Mouse (Mus musculus) midbrain, embryonic 11.5 days (tissue): ENCODE data around the gene Coro2a. TPM values are rescaled to one million over a fixed set of nuclear protein-coding genes. Genes with fewer than 3 reads are reported as not detected.
"Not testable (repeated sequence)": the region's sequence is repeated elsewhere in the genome, so short reads cannot be mapped to it uniquely, and the experiment has no call there.

Experiments used
- ATAC-seq: fragments of 200-750 bp; cut with Nextera tagmentation; 2 replicates; pipeline ENCODE4 v1.8.0; 2017; ENCODE audit warnings: moderate TSS enrichment, moderate library complexity; ENCODE audit not compliant: low FRiP score
- DNase-seq: peaks from one replicate; pipeline ENCODE4 v3.0.0; 2015; ENCODE audit warnings: low spot score; ENCODE audit errors: missing footprints
- H3K27ac ChIP-seq: fragments of 300-500 bp; sonication (generic); 2 replicates; pipeline ENCODE4 v1.5.1; 2014; ENCODE audit warnings: low read depth, low read length
- H3K27me3 ChIP-seq: fragments of 300-500 bp; sonication (generic); 2 replicates; pipeline ENCODE4 v1.6.1; 2014; ENCODE audit warnings: mild to moderate bottlenecking, low read length, moderate library complexity, mixed read lengths; ENCODE audit not compliant: control insufficient read depth, insufficient read depth
- H3K36me3 ChIP-seq: fragments of 300-500 bp; sonication (generic); 2 replicates; pipeline ENCODE4 v1.6.1; 2014; ENCODE audit warnings: mild to moderate bottlenecking, low read length, moderate library complexity, mixed read lengths; ENCODE audit not compliant: control insufficient read depth, insufficient read depth
- H3K4me1 ChIP-seq: fragments of 300-500 bp; sonication (generic); 2 replicates; pipeline ENCODE4 v1.6.1; 2014; ENCODE audit warnings: low read length; ENCODE audit not compliant: control insufficient read depth, insufficient read depth
- H3K4me2 ChIP-seq: fragments of 300-500 bp; sonication (generic); 2 replicates; pipeline ENCODE4 v1.6.1; 2014; ENCODE audit warnings: mild to moderate bottlenecking, moderate library complexity
- H3K4me3 ChIP-seq: fragments of 300-500 bp; sonication (generic); 2 replicates; pipeline ENCODE4 v1.5.1; 2014; ENCODE audit warnings: low read depth, low read length
- H3K9ac ChIP-seq: fragments of 300-500 bp; sonication (generic); 2 replicates; pipeline ENCODE4 v1.6.1; 2014; ENCODE audit warnings: low read length
- H3K9me3 ChIP-seq: fragments of 300-500 bp; sonication (generic); 2 replicates; pipeline ENCODE4 v1.6.1; 2016; ENCODE audit warnings: low read length; ENCODE audit not compliant: control insufficient read depth
- WGBS: fragments of 180-500 bp; shearing (Covaris S2); extraction: QIAGEN DNeasy Blood & Tissue Kit; methylation state at CpG from one replicate; pipeline ENCODE4 v1.1.7; 2014; 5-methylcytosine and 5-hydroxymethylcytosine counted together
- polyA plus RNA-seq: library from polyadenylated mRNA; unstranded; fragments of >200 nt; fragmentation: Nextera tagmentation; extraction: Ambion mirVana; gene quantifications from 2 replicates; pipeline ENCODE4 v1.2.1, GENCODE M21; 2014

Coro2a gene
- polyA plus RNA-seq, 1 experiment from 2014 or later: 2.2 TPM

- H3K4me3 ChIP-seq, H3K4me1 ChIP-seq, H3K27ac ChIP-seq, H3K9ac ChIP-seq, H3K36me3 ChIP-seq, H3K9me3 ChIP-seq, H3K27me3 ChIP-seq, H3K4me2 ChIP-seq, ATAC-seq, DNase-seq: not testable (repeated sequence)
- 93% methylated on average over 2 of the region's 6 CpGs for WGBS
These were observed 17.9 kb downstream of the Coro2a start for GRCm38 (mm10) chr4:46584084-46584483.

DNA sequence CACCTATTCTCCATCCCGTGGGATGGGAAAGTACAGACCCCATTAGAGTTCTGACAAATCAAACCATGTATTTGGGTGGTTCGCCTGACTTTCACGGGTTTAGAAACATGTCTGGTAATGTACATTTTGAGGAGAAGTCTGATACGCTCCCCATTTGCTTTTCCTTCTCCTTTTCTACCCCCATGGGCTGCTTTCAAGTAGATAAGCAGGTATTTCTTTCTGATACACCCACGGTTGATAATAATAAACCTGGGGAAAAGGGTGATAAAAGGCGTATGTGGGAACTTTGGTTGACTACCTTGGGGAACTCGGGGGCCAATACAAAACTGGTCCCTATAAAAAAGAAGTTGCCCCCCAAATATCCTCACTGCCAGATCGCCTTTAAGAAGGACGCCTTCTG is 20.0 kb downstream of the Coro2a start:
- H3K9me3 ChIP-seq, H3K27me3 ChIP-seq, ATAC-seq, H3K4me1 ChIP-seq, H3K27ac ChIP-seq, H3K4me3 ChIP-seq, H3K4me2 ChIP-seq, H3K9ac ChIP-seq, DNase-seq, H3K36me3 ChIP-seq: not testable (repeated sequence)
- 87% methylated on average over 9 of the region's 9 CpGs for WGBS

DNA sequence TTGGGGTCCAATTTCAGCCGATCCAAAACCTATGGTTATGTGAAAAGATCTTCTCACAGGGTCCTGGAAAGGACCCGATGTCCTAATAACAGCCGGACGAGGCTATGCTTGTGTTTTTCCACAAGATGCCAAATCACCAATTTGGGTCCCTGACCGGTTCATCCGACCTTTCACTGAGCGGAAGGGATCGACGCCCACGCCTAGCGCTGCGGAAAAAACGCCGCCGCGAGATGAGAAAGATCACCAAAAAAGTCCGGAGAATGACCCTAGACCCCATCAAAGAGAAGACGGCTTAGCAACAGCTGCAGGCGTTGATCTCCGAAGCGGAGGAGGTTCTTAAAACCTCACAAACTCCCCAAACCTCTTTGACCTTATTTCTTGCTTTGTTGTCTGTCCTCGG is 20.4 kb downstream of the Coro2a start:
- not testable (repeated sequence) for ATAC-seq, H3K4me1 ChIP-seq, H3K9ac ChIP-seq, H3K4me2 ChIP-seq, H3K27ac ChIP-seq, DNase-seq, H3K27me3 ChIP-seq, H3K4me3 ChIP-seq, H3K36me3 ChIP-seq, H3K9me3 ChIP-seq
- WGBS: 91% methylated on average over 22 of the region's 22 CpGs

GRCm38 (mm10) chr4:46580799-46581243 is 21.2 kb downstream of the Coro2a start:
- not testable (repeated sequence) for H3K27ac ChIP-seq, H3K4me1 ChIP-seq, H3K4me3 ChIP-seq, H3K27me3 ChIP-seq, ATAC-seq, DNase-seq, H3K36me3 ChIP-seq, H3K9me3 ChIP-seq, H3K9ac ChIP-seq, H3K4me2 ChIP-seq
- WGBS: 91% methylated on average over 15 of the region's 15 CpGs

GRCm38 (mm10) chr4:46578796-46579346 is 23.1 kb downstream of the Coro2a start:
- 91% methylated on average over 8 of the region's 8 CpGs for WGBS
- not testable (repeated sequence) for H3K4me1 ChIP-seq, H3K27me3 ChIP-seq, ATAC-seq, DNase-seq, H3K9me3 ChIP-seq, H3K27ac ChIP-seq, H3K4me3 ChIP-seq, H3K36me3 ChIP-seq, H3K9ac ChIP-seq, H3K4me2 ChIP-seq

- Histone ChIP-seq H3K4me1 (no peaks in the 10 kb centered on the region), H3K9me3 (peaks cover 3% of the 10 kb centered on the region; the same call in 1 of the 2 replicates), H3K4me3 (no peak overlapping the region), H3K9ac (no peak overlapping the region), H3K36me3 (no peaks in the 10 kb centered on the region), H3K27ac (no peak overlapping the region), H3K27me3 (no peaks in the 10 kb centered on the region), H3K4me2 (no peak overlapping the region)
- WGBS: 82% methylated on average over 1 of the region's 1 CpGs
- ATAC-seq (no peak), DNase-seq (no peak)
These were observed 23.8 kb downstream of the Coro2a start for GRCm38 (mm10) chr4:46578228-46578627.

- WGBS: 80% methylated on average over 6 of the region's 10 CpGs
These were observed 26.3 kb downstream of the Coro2a start for GRCm38 (mm10) chr4:46575509-46576284.

DNA sequence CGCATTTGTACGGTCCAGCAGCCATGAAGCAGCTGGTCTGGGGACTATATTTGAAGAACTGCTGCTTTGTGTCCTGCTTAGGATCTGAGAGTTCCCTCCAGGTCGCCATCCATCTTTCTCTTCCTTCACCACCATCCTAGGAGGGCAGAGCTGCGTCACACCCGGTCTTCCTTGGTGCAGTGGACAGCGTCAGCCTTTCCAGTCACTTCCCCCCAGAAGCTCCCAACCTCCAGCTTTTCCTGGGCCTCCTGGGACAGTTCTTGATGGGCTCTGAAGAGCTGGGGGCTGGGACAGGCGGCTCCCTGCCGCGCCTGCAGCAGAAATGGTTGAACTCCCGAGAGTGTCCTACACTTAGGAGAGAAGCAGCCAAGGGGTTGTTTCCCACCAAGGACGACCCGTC is 27.2 kb downstream of the Coro2a start:
- peaks cover 3% of the 10 kb centered on the region; the same call in 1 of the 2 replicates for H3K9me3 ChIP-seq
- no peaks in the 10 kb centered on the region for H3K27me3 ChIP-seq
- no peak for ATAC-seq
- H3K36me3 ChIP-seq: no peaks in the 10 kb centered on the region
- H3K4me2 ChIP-seq: no peak overlapping the region
- peaks cover under 1% of the 10 kb centered on the region; the same call in 1 of the 2 replicates for H3K4me1 ChIP-seq
- no peak overlapping the region for H3K27ac ChIP-seq
- H3K9ac ChIP-seq: no peak overlapping the region
- 87% methylated on average over 10 of the region's 12 CpGs for WGBS
- no peak for DNase-seq
- H3K4me3 ChIP-seq: no peak overlapping the region

More at GRCm38 (mm10) chr4:46575509-46576284, 26.3 kb downstream of the Coro2a start:
- not testable (repeated sequence) for H3K4me2 ChIP-seq, H3K9ac ChIP-seq, H3K4me1 ChIP-seq, H3K27ac ChIP-seq, H3K27me3 ChIP-seq, DNase-seq, H3K9me3 ChIP-seq, H3K4me3 ChIP-seq, ATAC-seq, H3K36me3 ChIP-seq

DNA sequence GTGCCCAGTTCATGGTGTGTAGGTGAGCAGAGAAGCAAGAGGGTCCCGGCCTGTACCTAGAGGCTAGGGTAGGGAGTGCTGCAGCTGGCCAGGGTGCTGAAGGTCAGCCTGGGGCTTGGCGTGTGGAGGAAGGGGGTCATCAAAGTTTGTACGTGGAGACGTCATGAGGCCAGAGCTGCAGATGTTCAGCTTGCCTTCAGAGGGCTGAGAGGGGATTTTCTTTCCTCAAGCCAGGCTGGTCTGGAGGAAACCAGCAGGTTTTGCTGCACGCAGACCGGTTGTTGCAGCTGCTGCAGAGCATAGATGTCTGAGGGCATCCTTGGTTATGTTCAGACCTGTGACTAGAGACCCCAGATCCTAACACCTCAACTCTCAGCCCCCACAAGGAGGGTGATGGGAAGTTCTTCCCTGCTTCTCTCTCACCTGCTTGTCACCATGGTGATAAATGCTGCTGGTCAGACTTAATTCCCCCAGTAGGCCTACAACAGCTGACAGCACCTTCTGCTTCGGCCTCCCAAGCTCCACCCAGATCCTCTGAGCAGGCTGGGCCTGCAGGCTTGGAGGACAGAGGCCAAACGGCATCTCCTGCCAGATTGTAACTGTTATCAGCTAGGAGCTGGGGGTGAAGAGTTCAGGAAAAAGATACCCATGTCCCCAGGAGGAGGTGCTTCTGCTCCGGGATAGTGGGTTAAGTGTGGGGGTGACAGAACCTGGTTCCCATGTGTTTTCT is 27.8 kb downstream of the Coro2a start:
- ATAC-seq: no peak
- H3K4me3 ChIP-seq: no peak overlapping the region
- no peak overlapping the region for H3K4me2 ChIP-seq
- peaks cover 3% of the 10 kb centered on the region; the same call in 1 of the 2 replicates for H3K9me3 ChIP-seq
- peaks cover 6% of the 10 kb centered on the region for H3K4me1 ChIP-seq
- H3K27ac ChIP-seq: no peak overlapping the region
- no peaks in the 10 kb centered on the region for H3K27me3 ChIP-seq
- H3K9ac ChIP-seq: no peak overlapping the region
- H3K36me3 ChIP-seq: no peaks in the 10 kb centered on the region
- no peak for DNase-seq
- 66% methylated on average over 9 of the region's 9 CpGs for WGBS
